Mouse (Mus musculus) embryonic fibroblast, embryonic 13.5 days (primary cell): ENCODE data around the gene Tec.

Experiments used
- CTCF ChIP-seq: IDR thresholded peaks from 2 replicates; pipeline ENCODE4 v1.5.1; 2011; ENCODE audit warnings: mild to moderate bottlenecking, control low read depth, low read length, moderate library complexity, borderline replicate concordance; ENCODE audit not compliant: insufficient read depth
- POLR2A ChIP-seq: IDR thresholded peaks from 2 replicates; pipeline ENCODE4 v1.6.1; 2011; ENCODE audit warnings: low read depth, mild to moderate bottlenecking, control low read depth, low read length, moderate library complexity

- no peak for TF ChIP-seq POLR2A
- no peak for TF ChIP-seq CTCF
Measured at GRCm38 (mm10) chr5:72783123-72783522, 85.2 kb downstream of the Tec start.
